Mouse (Mus musculus) myocyte (in vitro differentiated cells): ENCODE results near the gene Itga11.

Experiments
- CEBPB ChIP-seq: IDR thresholded peaks from 2 replicates; pipeline ENCODE4 v1.6.1; 2011; ENCODE audit warnings: mild to moderate bottlenecking, moderate library complexity; ENCODE audit not compliant: poor library complexity, insufficient read depth, severe bottlenecking
- E2F4 ChIP-seq: IDR thresholded peaks from one replicate; pipeline ENCODE4 v1.6.1; 2011; ENCODE audit warnings: mild to moderate bottlenecking, control low read depth, moderate library complexity; ENCODE audit not compliant: insufficient read depth
- MAX ChIP-seq: IDR thresholded peaks from one replicate; pipeline ENCODE4 v1.6.1; 2011; ENCODE audit warnings: low read depth, mild to moderate bottlenecking, control low read depth
- POLR2A ChIP-seq: IDR thresholded peaks from one replicate; pipeline ENCODE4 v1.6.1; 2011; ENCODE audit warnings: low read depth, mild to moderate bottlenecking, control low read depth, moderate library complexity; ENCODE audit not compliant: insufficient read length
- REST ChIP-seq: IDR thresholded peaks from one replicate; pipeline ENCODE4 v1.6.1; 2011; ENCODE audit warnings: mild to moderate bottlenecking, control low read depth, moderate library complexity; ENCODE audit not compliant: insufficient read depth, insufficient read length
- TCF12 ChIP-seq: IDR thresholded peaks from one replicate; pipeline ENCODE4 v1.6.1; 2011; ENCODE audit warnings: mild to moderate bottlenecking, control low read depth; ENCODE audit not compliant: poor library complexity, insufficient read depth, severe bottlenecking
- TCF3 ChIP-seq: IDR thresholded peaks from one replicate; pipeline ENCODE4 v1.6.1; 2011; ENCODE audit warnings: low read depth, control low read depth; ENCODE audit not compliant: insufficient read length
- USF1 ChIP-seq: IDR thresholded peaks from one replicate; pipeline ENCODE4 v1.6.1; 2011; ENCODE audit warnings: low read depth, mild to moderate bottlenecking, control low read depth, moderate library complexity

GRCm38 (mm10) chr9:62749666-62750065 lies 72.0 kb downstream of the Itga11 start:
- no peak for TF ChIP-seq USF1
- no peak for TF ChIP-seq TCF12
- no peak for TF ChIP-seq POLR2A
- no peak for TF ChIP-seq MAX
- TF ChIP-seq TCF3: no peak
- no peak for TF ChIP-seq E2F4
- TF ChIP-seq REST: no peak
- TF ChIP-seq CEBPB: no peak
